Mouse (Mus musculus) ES-E14 (cell line): ENCODE data around the gene Zfp60. TPM values are rescaled to one million over a fixed set of nuclear protein-coding genes. Genes with fewer than 3 reads are reported as not detected.

Source experiments
- DNase-seq: peaks from one replicate; pipeline ENCODE4 v3.0.0-alpha.2; 2013; ENCODE audit warnings: low read depth, low spot score
- H3K27ac ChIP-seq: 2 replicates; pipeline ENCODE4 v1.5.1; 2012; ENCODE audit warnings: low read depth, mild to moderate bottlenecking, low read length, moderate library complexity, mixed read lengths; ENCODE audit not compliant: poor library complexity, insufficient read depth, severe bottlenecking
- H3K36me3 ChIP-seq: 2 replicates; pipeline ENCODE4 v1.6.1; 2012; ENCODE audit warnings: mild to moderate bottlenecking, low read length, moderate library complexity, mixed read lengths; ENCODE audit not compliant: control insufficient read depth, poor library complexity, insufficient read depth, severe bottlenecking
- H3K4me1 ChIP-seq, 2 experiments: fragments of 150-350 bp in 1 of 2; sonication (generic) in 1 of 2; 2 replicates each; pipeline ENCODE4 v1.6.1; 2012; ENCODE audit warnings: low read length in 2 of 2, mild to moderate bottlenecking in 1 of 2, mixed read lengths in 1 of 2; ENCODE audit not compliant: control insufficient read depth in 2 of 2, insufficient read depth in 2 of 2, poor library complexity in 1 of 2
- H3K4me3 ChIP-seq, 2 experiments: fragments of 150-350 bp in 1 of 2; sonication (generic) in 1 of 2; 2 replicates each; pipeline ENCODE4 v1.5.1; 2012; ENCODE audit warnings: low read length in 2 of 2, low read depth in 1 of 2, mild to moderate bottlenecking in 1 of 2, mixed read lengths in 1 of 2; ENCODE audit not compliant: insufficient read depth in 1 of 2, poor library complexity in 1 of 2, severe bottlenecking in 1 of 2
- H3K9ac ChIP-seq: 2 replicates; pipeline ENCODE4 v1.6.1; 2012; ENCODE audit warnings: low read depth, mild to moderate bottlenecking, low read length, mixed read lengths; ENCODE audit not compliant: poor library complexity, insufficient read depth, severe bottlenecking
- H3K9me3 ChIP-seq: fragments of 150-350 bp; sonication (generic); 2 replicates; pipeline ENCODE4 v1.6.1; 2012; ENCODE audit warnings: low read depth, mild to moderate bottlenecking, low read length; ENCODE audit not compliant: control insufficient read depth, insufficient read depth
- CHD2 ChIP-seq: IDR thresholded peaks from 2 replicates; pipeline ENCODE4 v1.6.1; 2014; ENCODE audit warnings: mild to moderate bottlenecking, low read depth, low read length, inconsistent platforms
- HCFC1 ChIP-seq: IDR thresholded peaks from 2 replicates; pipeline ENCODE4 v1.6.1; 2012; ENCODE audit warnings: low read length, inconsistent platforms, borderline replicate concordance; ENCODE audit not compliant: insufficient read depth
- MAFK ChIP-seq: IDR thresholded peaks from 2 replicates; pipeline ENCODE4 v1.6.1; 2014; ENCODE audit warnings: mild to moderate bottlenecking, low read depth, low read length, inconsistent platforms; ENCODE audit not compliant: insufficient read depth
- ZC3H11A ChIP-seq: IDR thresholded peaks from 2 replicates; pipeline ENCODE4 v1.6.1; 2012; ENCODE audit warnings: low read depth, mild to moderate bottlenecking, inconsistent platforms, low read length, borderline replicate concordance
- ZNF384 ChIP-seq: IDR thresholded peaks from 2 replicates; pipeline ENCODE4 v1.6.1; 2012; ENCODE audit warnings: low read depth, low read length, inconsistent platforms
- in situ Hi-C, 2 experiments: fragments of 600-800 bp; cut with MboI; formaldehyde crosslinking; loops; one replicate each; pipeline ENCODE4 v1.15.1; 2025; ENCODE audit warnings: low sequenced_read_pairs in 2 of 2, inconsistent platforms in 1 of 2; ENCODE audit not compliant: unreplicated experiment in 2 of 2
- total RNA-seq: library from RNA; depleted of rRNA; stranded (reverse); fragments of 300-350 nt; gene quantifications from 2 replicates; pipeline ENCODE4 v1.2.3, GENCODE M21; 2012

The Zfp60 gene
- total RNA-seq, 1 experiment: 12.0 TPM

- Histone ChIP-seq H3K27ac (no peak overlapping the region), H3K4me3 (no peak overlapping the region; a peak in 1 of 4 replicates), H3K9ac (no peak overlapping the region), H3K9me3 (no peaks in the 10 kb centered on the region), H3K4me1 (peaks cover 0 to 2% of the 10 kb centered on the region in 2 experiments; a peak in 1 of 4 replicates), H3K36me3 (no peaks in the 10 kb centered on the region)
- TF ChIP-seq HCFC1: no peak
- no peak for TF ChIP-seq CHD2
- no peak for TF ChIP-seq ZNF384
- TF ChIP-seq MAFK: peak; percentile 58; the same call in 1 of the 2 replicates
- TF ChIP-seq ZC3H11A: peak; percentile 51; the same call in 1 of the 2 replicates
- peak; percentile 64 for DNase-seq
- in situ Hi-C loops: loop anchor here in 1 of 2 experiments (10.0 kb wide), 1 partner anchor 71 kb away; the partner anchor contains the start of gene Ttc9b
Observed at GRCm38 (mm10) chr7:27725566-27726538, 5.3 kb upstream of the Zfp60 start.

DNA sequence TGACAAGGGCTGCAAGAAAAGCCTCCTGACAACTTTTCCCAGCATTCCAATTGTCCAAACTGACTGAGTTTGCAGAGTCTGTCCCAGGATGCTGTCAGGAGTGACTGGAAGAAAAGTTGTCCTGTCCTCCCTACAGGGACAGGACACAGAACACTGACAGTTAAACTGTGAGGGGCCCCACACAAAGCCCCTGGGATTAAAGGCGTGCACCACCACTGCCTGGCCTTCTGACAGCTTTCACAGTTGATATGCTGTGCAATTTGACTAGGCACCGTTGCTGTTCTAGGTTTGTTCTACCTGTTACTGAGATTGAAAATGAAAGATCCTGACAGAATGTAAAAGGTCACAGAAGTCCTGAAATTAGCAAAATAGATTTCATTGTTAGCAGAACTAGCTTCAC is 3.7 kb upstream of the Zfp60 start:
- Histone ChIP-seq H3K4me1 (peaks cover 0 to 2% of the 10 kb centered on the region in 2 experiments; a peak in 1 of 4 replicates), H3K27ac (no peak overlapping the region), H3K36me3 (no peaks in the 10 kb centered on the region), H3K9ac (no peak overlapping the region), H3K9me3 (no peaks in the 10 kb centered on the region), H3K4me3 (no peak overlapping the region)
- no peak for DNase-seq
- in situ Hi-C loops: loop anchor here in 1 of 2 experiments (10.0 kb wide), 1 partner anchor 73 kb away; the partner anchor contains the start of gene Ttc9b
- no peak for TF ChIP-seq HCFC1
- no peak for TF ChIP-seq CHD2
- no peak for TF ChIP-seq MAFK
- TF ChIP-seq ZC3H11A: no peak
- no peak for TF ChIP-seq ZNF384

DNA sequence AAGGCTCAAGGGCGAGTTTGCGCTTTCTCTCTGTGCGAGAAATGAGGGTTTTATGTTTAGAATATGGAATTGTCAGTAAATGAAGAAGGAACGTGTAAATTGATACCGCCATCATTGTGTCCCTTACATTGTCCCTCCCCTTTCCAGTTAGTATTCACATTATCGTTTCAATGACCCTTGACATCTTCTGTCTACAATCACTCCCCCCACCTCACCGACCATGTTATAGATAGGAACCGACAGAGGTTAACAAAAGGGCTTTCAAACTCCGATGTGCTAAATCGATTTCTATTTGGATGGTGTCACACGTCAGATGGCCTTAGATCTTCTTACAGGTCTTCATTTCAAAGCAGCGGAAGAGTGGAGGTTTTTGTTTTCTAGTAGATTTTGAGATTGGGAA is 757 bp downstream of the Zfp60 start:
- in situ Hi-C loops: no loop called here
- H3K9me3 ChIP-seq: no peaks in the 10 kb centered on the region
- H3K4me1 ChIP-seq: peaks cover 4 to 5% of the 10 kb centered on the region in 2 experiments
- no peak for DNase-seq
- peak overlapping the region; percentile 73 for H3K27ac ChIP-seq
- no peaks in the 10 kb centered on the region for H3K36me3 ChIP-seq
- TF ChIP-seq ZC3H11A (no peak), ZNF384 (no peak), MAFK (no peak), HCFC1 (no peak), CHD2 (no peak)
- H3K4me3 ChIP-seq: peak overlapping the region; percentile 67 to 84
- peak overlapping the region; percentile 72 for H3K9ac ChIP-seq

- H3K9me3 ChIP-seq: no peaks in the 10 kb centered on the region
- no peak overlapping the region for H3K27ac ChIP-seq
- no peak overlapping the region for H3K9ac ChIP-seq
- no peaks in the 10 kb centered on the region for H3K36me3 ChIP-seq
- TF ChIP-seq MAFK: no peak
- TF ChIP-seq ZC3H11A: no peak
- TF ChIP-seq HCFC1: no peak
- no peak for TF ChIP-seq ZNF384
- no peak for TF ChIP-seq CHD2
- peak overlapping the region in 1 of 2 experiments; percentile 33; a peak in 2 of 4 replicates for H3K4me3 ChIP-seq
- no peak for DNase-seq
- in situ Hi-C loops: no loop called here
- peaks cover 4 to 5% of the 10 kb centered on the region in 2 experiments for H3K4me1 ChIP-seq
Observed at GRCm38 (mm10) chr7:27732508-27732907, 1.3 kb downstream of the Zfp60 start.
